Mouse (Mus musculus): Measurements from ENCODE around the gene Mmd. TPM values are rescaled to one million over a fixed set of nuclear protein-coding genes. Genes with fewer than 3 reads are reported as not detected.
A peak's percentile ranks its signal among the peaks of the same experiment; 100 is the strongest.

The Mmd gene
- total RNA-seq, 2 experiments from 2014 or later = 9.2 to 9.5 TPM

- H3K4me3 ChIP-seq = no peak overlapping the region
- H3K27ac ChIP-seq = no peak overlapping the region
- TF ChIP-seq CTCF (IDR thresholded peaks at IDR 0.05) = no peak
- intact Hi-C loops (cut with DNase I) = no loop called here
- DNase-seq = no peak
Observed at GRCm38 (mm10) chr11:90232685-90233084, 16.6 kb upstream of the Mmd start.

GRCm38 (mm10) chr11:90235221-90235620 lies 14.0 kb upstream of the Mmd start:
- no peak for DNase-seq
- intact Hi-C loops (cut with DNase I) = no loop called here
- no peak for TF ChIP-seq CTCF (IDR thresholded peaks at IDR 0.05)
- H3K27ac ChIP-seq = no peak overlapping the region
- H3K4me3 ChIP-seq = no peak overlapping the region

GRCm38 (mm10) chr11:90237616-90238015 lies 11.6 kb upstream of the Mmd start:
- H3K27ac ChIP-seq = no peak overlapping the region
- DNase-seq = no peak
- TF ChIP-seq CTCF (IDR thresholded peaks at IDR 0.05) = no peak
- H3K4me3 ChIP-seq = no peak overlapping the region
- intact Hi-C loops (cut with DNase I) = no loop called here

GRCm38 (mm10) chr11:90238657-90239056 lies 10.6 kb upstream of the Mmd start:
- H3K27ac ChIP-seq = no peak overlapping the region
- TF ChIP-seq CTCF (IDR thresholded peaks at IDR 0.05) = no peak
- intact Hi-C loops (cut with DNase I) = no loop called here
- DNase-seq = no peak
- H3K4me3 ChIP-seq = no peak overlapping the region

- Histone ChIP-seq H3K4me3 (no peak overlapping the region), H3K27ac (no peak overlapping the region)
- intact Hi-C loops (cut with DNase I) = no loop called here
- no peak for DNase-seq
- no peak for TF ChIP-seq CTCF (IDR thresholded peaks at IDR 0.05)
Observed at GRCm38 (mm10) chr11:90240652-90241330, 8.5 kb upstream of the Mmd start.

GRCm38 (mm10) chr11:90241874-90242273 lies 7.4 kb upstream of the Mmd start:
- intact Hi-C loops (cut with DNase I) = no loop called here
- no peak for TF ChIP-seq CTCF (IDR thresholded peaks at IDR 0.05)
- H3K27ac ChIP-seq = no peak overlapping the region
- no peak overlapping the region for H3K4me3 ChIP-seq
- DNase-seq = no peak

GRCm38 (mm10) chr11:90243300-90243699 lies 6.0 kb upstream of the Mmd start:
- no peak for TF ChIP-seq CTCF (IDR thresholded peaks at IDR 0.05)
- no peak for DNase-seq
- Histone ChIP-seq H3K4me3 (no peak overlapping the region), H3K27ac (no peak overlapping the region)
- intact Hi-C loops (cut with DNase I) = no loop called here

- H3K4me3 ChIP-seq = no peak overlapping the region
- TF ChIP-seq CTCF (IDR thresholded peaks at IDR 0.05) = no peak
- DNase-seq = no peak
- intact Hi-C loops (cut with DNase I) = loop anchor here (5.0 kb wide), 1 partner anchor 58 kb away; the partner anchor contains the start of gene Gm45716
- no peak overlapping the region for H3K27ac ChIP-seq
Observed at GRCm38 (mm10) chr11:90245630-90246029, 3.6 kb upstream of the Mmd start.

- intact Hi-C loops (cut with DNase I) = loop anchor here (5.0 kb wide), 1 partner anchor 59 kb away; the partner anchor contains the start of gene Gm45716
- H3K27ac ChIP-seq = no peak overlapping the region
- H3K4me3 ChIP-seq = no peak overlapping the region
- TF ChIP-seq CTCF (IDR thresholded peaks at IDR 0.05) = no peak
- no peak for DNase-seq
Observed at GRCm38 (mm10) chr11:90246676-90247075, 2.6 kb upstream of the Mmd start.

GRCm38 (mm10) chr11:90247793-90248192 lies 1.5 kb upstream of the Mmd start:
- Histone ChIP-seq H3K27ac (no peak overlapping the region), H3K4me3 (no peak overlapping the region)
- no peak for TF ChIP-seq CTCF (IDR thresholded peaks at IDR 0.05)
- intact Hi-C loops (cut with DNase I) = loop anchor here (5.0 kb wide), 1 partner anchor 60 kb away; the partner anchor contains the start of gene Gm45716
- DNase-seq = no peak

- Histone ChIP-seq H3K4me3 (peak overlapping the region; percentile 83), H3K27ac (peak overlapping the region; percentile 93)
- no peak for DNase-seq
- TF ChIP-seq CTCF (IDR thresholded peaks at IDR 0.05) = no peak
- intact Hi-C loops (cut with DNase I) = loop anchor here (5.0 kb wide), 1 partner anchor 62 kb away; the partner anchor contains the start of gene Gm45716
Observed at GRCm38 (mm10) chr11:90249701-90250141, 465 bp downstream of the Mmd start.

- intact Hi-C loops (cut with DNase I) = no loop called here
- Histone ChIP-seq H3K4me3 (peak overlapping the region; percentile 83), H3K27ac (peak overlapping the region; percentile 93)
- DNase-seq = no peak
- TF ChIP-seq CTCF (IDR thresholded peaks at IDR 0.05) = no peak
Observed at GRCm38 (mm10) chr11:90250189-90250588, 933 bp downstream of the Mmd start.

GRCm38 (mm10) chr11:90250730-90251129 lies 1.5 kb downstream of the Mmd start:
- intact Hi-C loops (cut with DNase I) = no loop called here
- peak overlapping the region; percentile 93; the same call in 1 of the 2 replicates for H3K27ac ChIP-seq
- H3K4me3 ChIP-seq = peak overlapping the region; percentile 83
- no peak for TF ChIP-seq CTCF (IDR thresholded peaks at IDR 0.05)
- DNase-seq = no peak

- intact Hi-C loops (cut with DNase I) = no loop called here
- DNase-seq = no peak
- peak overlapping the region; percentile 41 for H3K4me3 ChIP-seq
- H3K27ac ChIP-seq = peak overlapping the region; percentile 72
- TF ChIP-seq CTCF (IDR thresholded peaks at IDR 0.05) = no peak
Observed at GRCm38 (mm10) chr11:90251923-90252322, 2.7 kb downstream of the Mmd start.

Measured in gastrocnemius, adult 2 months (tissue).